Mouse (Mus musculus): Measurements from ENCODE around the gene Tsacc.
"Not testable (repeated sequence)": the region's sequence is repeated elsewhere in the genome, so short reads cannot be mapped to it uniquely, and the experiment has no call there.

Tsacc gene

GRCm38 (mm10) chr3:88296561-88297318, at the start of gene Tsacc, which contains the start of gene Cct3:
TSS of gene Tsacc (minus strand) at chr3:88296999.
TSS of gene Cct3 (plus strand) at chr3:88297116.
- DNase-seq, result peak; percentile 90

GRCm38 (mm10) chr3:88339006-88339405, 42.2 kb upstream of the Tsacc start:
- DNase-seq, result no peak

- no peak for DNase-seq
These were observed 41.5 kb upstream of the Tsacc start for GRCm38 (mm10) chr3:88338316-88338715.

- no peak for DNase-seq
These were observed 40.7 kb upstream of the Tsacc start for GRCm38 (mm10) chr3:88337367-88338020.

- DNase-seq, result peak; percentile 96
These were observed 39.5 kb upstream of the Tsacc start, which contains the start of the genes Tmem79 and Smg5 for GRCm38 (mm10) chr3:88336058-88337013. TSS of gene Tmem79 (minus strand) at chr3:88336148. TSS of gene Smg5 (plus strand) at chr3:88336260.

GRCm38 (mm10) chr3:88335436-88336053, 38.7 kb upstream of the Tsacc start:
- no peak for DNase-seq

GRCm38 (mm10) chr3:88334902-88335435, 38.2 kb upstream of the Tsacc start:
- DNase-seq, result no peak

GRCm38 (mm10) chr3:88334029-88334658, 37.3 kb upstream of the Tsacc start:
- DNase-seq, result no peak

GRCm38 (mm10) chr3:88331282-88331681, 34.5 kb upstream of the Tsacc start:
- DNase-seq, result no peak

GRCm38 (mm10) chr3:88328956-88329355, 32.2 kb upstream of the Tsacc start:
- no peak for DNase-seq

- DNase-seq, result peak; percentile 44
These were observed 28.2 kb upstream of the Tsacc start, which contains the start of gene Glmp for GRCm38 (mm10) chr3:88324951-88325405. TSS of gene Glmp (plus strand) at chr3:88325023.

GRCm38 (mm10) chr3:88299172-88299571, 2.4 kb upstream of the Tsacc start:
- DNase-seq, result no peak

- DNase-seq, result peak; percentile 57
These were observed 587 bp upstream of the Tsacc start for GRCm38 (mm10) chr3:88297321-88297851.

GRCm38 (mm10) chr3:88296110-88296560, 664 bp downstream of the Tsacc start:
- DNase-seq, result peak; percentile 11

GRCm38 (mm10) chr3:88295272-88295671, 1.5 kb downstream of the Tsacc start:
- not testable (repeated sequence) for DNase-seq

- peak; percentile 20 for DNase-seq
These were observed 4.8 kb downstream of the Tsacc start for GRCm38 (mm10) chr3:88291970-88292369.

- DNase-seq, result not testable (repeated sequence)
These were observed 8.6 kb downstream of the Tsacc start for GRCm38 (mm10) chr3:88288133-88288713.

GRCm38 (mm10) chr3:88287110-88287509, 9.7 kb downstream of the Tsacc start, which contains the start of gene Gm38392:
TSS of gene Gm38392 (minus strand) at chr3:88287210.
- DNase-seq, result no peak

- DNase-seq, result not testable (repeated sequence)
These were observed 11.3 kb downstream of the Tsacc start for GRCm38 (mm10) chr3:88285565-88285895.

GRCm38 (mm10) chr3:88284815-88285564, 11.8 kb downstream of the Tsacc start:
- not testable (repeated sequence) for DNase-seq

All from right cerebral cortex, postnatal 14 days (tissue).